Comparison of ENCODE assay signal across 9 mouse cellular contexts in the genomic region with DNA sequence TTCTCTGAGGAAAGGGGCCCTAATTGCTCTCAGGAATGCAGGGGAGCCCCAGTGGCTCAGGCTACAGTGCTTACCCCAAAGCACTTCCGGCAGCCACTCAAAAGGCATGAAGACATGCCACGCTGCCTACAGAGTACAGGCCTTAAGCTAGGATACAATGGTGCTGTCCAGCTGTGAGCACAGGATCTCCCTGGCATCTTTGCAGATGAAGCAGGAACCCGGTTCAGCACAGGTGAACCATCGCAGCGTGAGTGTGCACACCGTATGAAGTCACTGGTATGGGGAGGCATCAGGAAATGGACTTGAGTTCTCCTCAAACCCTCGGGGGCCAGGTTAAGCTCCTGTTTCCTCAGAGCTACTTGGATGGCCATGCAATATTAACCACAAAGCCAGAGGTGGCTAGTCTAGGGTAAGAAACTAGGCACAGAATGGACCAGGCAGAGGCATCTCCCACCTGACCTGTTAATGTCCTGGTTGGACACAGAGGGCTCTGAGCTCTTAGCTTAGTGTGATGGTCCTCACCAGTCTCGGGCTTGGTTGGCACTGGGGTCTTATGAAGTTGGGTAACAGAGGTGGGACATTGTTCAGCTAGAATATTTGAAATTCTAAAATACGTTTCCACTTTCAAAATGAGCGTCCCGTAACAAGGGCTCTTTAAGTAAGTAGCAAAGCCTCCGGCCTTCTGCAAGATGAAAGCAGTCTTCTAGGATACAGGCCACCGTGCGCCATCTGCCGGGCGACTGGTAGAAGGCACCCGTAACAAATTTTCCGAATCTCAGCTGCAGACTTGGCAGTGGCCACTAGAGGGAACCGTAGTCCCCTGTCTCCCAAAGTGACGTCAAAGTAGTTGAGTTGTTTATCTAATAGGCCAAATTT.
DNase-seq lines count a peak whose midpoint lies in the region; ATAC-seq and TF ChIP-seq lines count a peak whose summit lies in the region.
"Had no signal": no experiment of that assay in that cellular context is flagged by ENCODE, and none has a peak within 500 bp of the region (broad histone marks: within the 10 kb centered on the region; RNA-seq: fewer than 3 reads in every experiment).

No protein-coding gene starts in this region.

- WGBS in forebrain, embryonic 14.5 days = 32% methylated on average over 20 of the region's 20 CpGs
- 32% methylated on average over 20 of the region's 20 CpGs for WGBS in lung, adult 2 months
- WGBS in olfactory bulb, adult 2 months = 32% methylated on average over 20 of the region's 20 CpGs

- H3K4me2 ChIP-seq in forebrain, embryonic 14.5 days (ENCODE audit: low read length) = no peak overlapping the region

- no peak overlapping the region for H3K9ac ChIP-seq in forebrain, embryonic 14.5 days (ENCODE audit: low read length)

- ATAC-seq in G1E (ENCODE audit: extremely low read depth, insufficient number of reproducible peaks, low FRiP score, poor library complexity, severe bottlenecking) = peak; percentile 84
- ATAC-seq in forebrain, embryonic 14.5 days = peak; percentile 76

- no peaks in the 10 kb centered on the region for H3K36me3 ChIP-seq in G1E (replicated peaks)
- no peaks in the 10 kb centered on the region for H3K36me3 ChIP-seq in forebrain, embryonic 14.5 days (ENCODE audit: control insufficient read depth, insufficient read depth, low read length)

- no peak for TF ChIP-seq POLR2A in lung, adult 2 months (IDR thresholded peaks at IDR 0.05; ENCODE audit: borderline replicate concordance, extremely low read depth, low read depth, low read length)
- no peak for TF ChIP-seq POLR2A in olfactory bulb, adult 2 months (IDR thresholded peaks at IDR 0.05; ENCODE audit: insufficient read depth, low read depth, low read length)

- TF ChIP-seq CTCF in G1E (IDR thresholded peaks at IDR 0.05; ENCODE audit: low read depth, low read length) = peak; percentile 81
- peak; percentile 96 for TF ChIP-seq CTCF in lung, adult 2 months (IDR thresholded peaks at IDR 0.05; ENCODE audit: insufficient read depth, low read length)
- peak; percentile 78 for TF ChIP-seq CTCF in olfactory bulb, adult 2 months (IDR thresholded peaks at IDR 0.05; ENCODE audit: insufficient read depth, low read depth, low read length)

- H3K4me1 ChIP-seq in G1E (ENCODE audit: insufficient read depth, low read depth, low read length) = no peaks in the 10 kb centered on the region
- H3K4me1 ChIP-seq in forebrain, embryonic 14.5 days (ENCODE audit: control insufficient read depth, insufficient read depth, low read length) = no peaks in the 10 kb centered on the region
- no peaks in the 10 kb centered on the region for H3K4me1 ChIP-seq in lung, adult 2 months (ENCODE audit: control insufficient read depth, insufficient read depth, low read length)
- no peaks in the 10 kb centered on the region for H3K4me1 ChIP-seq in olfactory bulb, adult 2 months (ENCODE audit: control insufficient read depth, insufficient read depth, low read length)
- H3K4me1 ChIP-seq: megakaryocyte, embryonic 14.5 days had no signal

- H3K4me3 ChIP-seq in G1E (ENCODE audit: low read depth, low read length) = no peak overlapping the region
- H3K4me3 ChIP-seq in forebrain, embryonic 14.5 days (ENCODE audit: low read depth, low read length) = no peak overlapping the region
- no peak overlapping the region for H3K4me3 ChIP-seq in lung, adult 2 months (replicated peaks; ENCODE audit: extremely low read depth, low read depth, low read length)
- no peak overlapping the region for H3K4me3 ChIP-seq in olfactory bulb, adult 2 months (ENCODE audit: insufficient read depth, low read depth, low read length)
- H3K4me3 ChIP-seq: megakaryocyte, embryonic 14.5 days had no signal

- no peaks in the 10 kb centered on the region for H3K27me3 ChIP-seq in G1E (ENCODE audit: insufficient read depth, low read length)
- no peaks in the 10 kb centered on the region for H3K27me3 ChIP-seq in forebrain, embryonic 14.5 days (replicated peaks; ENCODE audit: control insufficient read depth, insufficient read depth, low read length)
- H3K27me3 ChIP-seq: megakaryocyte, embryonic 14.5 days had no signal

- H3K9me3 ChIP-seq in G1E (replicated peaks) = peaks cover 13% of the 10 kb centered on the region
- H3K9me3 ChIP-seq in forebrain, embryonic 14.5 days (replicated peaks; ENCODE audit: control insufficient read depth, low read length) = no peaks in the 10 kb centered on the region
- H3K9me3 ChIP-seq: megakaryocyte, embryonic 14.5 days had no signal

- peak; percentile 39 for DNase-seq in G1E (ENCODE audit: low spot score)
- peak; percentile 71 for DNase-seq in cerebellum, adult 11 months
- DNase-seq in forebrain, embryonic 14.5 days (ENCODE audit: low spot score) = peak; percentile 89
- DNase-seq in heart, postnatal 4 days = peak; percentile 88
- DNase-seq in layer of hippocampus, adult 18-20 months (ENCODE audit: low spot score in 2 of 2) = peak; percentile 83 to 96
- peak; percentile 79 for DNase-seq in lung, adult 2 months
- peak; percentile 78 for DNase-seq in testis, postnatal 14 days (ENCODE audit: low spot score)

- no peak overlapping the region for H3K27ac ChIP-seq in forebrain, embryonic 14.5 days (ENCODE audit: low read depth, low read length)
- no peak overlapping the region for H3K27ac ChIP-seq in olfactory bulb, adult 2 months (ENCODE audit: insufficient read depth, low read depth, low read length)

Comparison
In these comparisons a context has a peak if more than half of its experiments do, and no peak if none do; other contexts are left out.
1. DNase-seq: peak in every context shown above with its lines; median percentile 90 in layer of hippocampus, adult 18-20 months; 89 in forebrain, embryonic 14.5 days; 88 in heart, postnatal 4 days; 79 in lung, adult 2 months; 78 in testis, postnatal 14 days; 71 in cerebellum, adult 11 months; 39 in G1E.